Mouse (Mus musculus): ENCODE results near the gene Tmem52. TPM values are rescaled to one million over a fixed set of nuclear protein-coding genes. Genes with fewer than 3 reads are reported as not detected.
A peak's percentile ranks its signal among the peaks of the same experiment; 100 is the strongest.

The Tmem52 gene
- total and polyA plus RNA-seq, 3 experiments: not detected

GRCm38 (mm10) chr4:155494891-155495290 lies 26.0 kb downstream of the Tmem52 start:
- TF ChIP-seq RAD21 (IDR thresholded peaks at IDR 0.05; ENCODE audit: low read depth, low read length) (no peak), TAL1 (IDR thresholded peaks at IDR 0.05; ENCODE audit: low read length) (peak; percentile 46)
- Histone ChIP-seq H3K27me3 (ENCODE audit: control insufficient read depth in 1 of 2, insufficient read depth in 2 of 2, low read length in 2 of 2) (no peaks in the 10 kb centered on the region), H3K36me3 (ENCODE audit: control insufficient read depth in 1 of 2, insufficient read depth in 2 of 2, low read length in 2 of 2) (peaks cover 7 to 31% of the 10 kb centered on the region in 2 experiments), H3K9me3 (replicated peaks; ENCODE audit: insufficient read depth, low read length) (no peaks in the 10 kb centered on the region), H3K4me3 (ENCODE audit: control insufficient read depth in 1 of 2, insufficient read depth in 1 of 2, low read depth in 2 of 2, low read length in 2 of 2) (no peak overlapping the region), H3K79me2 (ENCODE audit: control insufficient read depth, insufficient read depth, low read length, poor library complexity) (peaks cover 70% of the 10 kb centered on the region), H3K27ac (ENCODE audit: control insufficient read depth, low read depth, low read length) (no peak overlapping the region), H3K9ac (ENCODE audit: control insufficient read depth, low read depth, low read length, poor library complexity, severe bottlenecking) (no peak overlapping the region), H3K4me1 (ENCODE audit: control insufficient read depth in 1 of 2, insufficient read depth in 2 of 2, low read length in 2 of 2) (peaks cover 14% of the 10 kb centered on the region in 2 experiments)
- DNase-seq (ENCODE audit: low read depth, low spot score): no peak

- Histone ChIP-seq H3K9me3 (replicated peaks; ENCODE audit: insufficient read depth, low read length) (no peaks in the 10 kb centered on the region), H3K36me3 (ENCODE audit: control insufficient read depth in 1 of 2, insufficient read depth in 2 of 2, low read length in 2 of 2) (peaks cover 7 to 20% of the 10 kb centered on the region in 2 experiments), H3K27ac (ENCODE audit: control insufficient read depth, low read depth, low read length) (no peak overlapping the region), H3K9ac (ENCODE audit: control insufficient read depth, low read depth, low read length, poor library complexity, severe bottlenecking) (no peak overlapping the region), H3K79me2 (ENCODE audit: control insufficient read depth, insufficient read depth, low read length, poor library complexity) (peaks cover 69% of the 10 kb centered on the region), H3K4me1 (ENCODE audit: control insufficient read depth in 1 of 2, insufficient read depth in 2 of 2, low read length in 2 of 2) (peaks cover 6 to 8% of the 10 kb centered on the region in 2 experiments), H3K27me3 (ENCODE audit: control insufficient read depth in 1 of 2, insufficient read depth in 2 of 2, low read length in 2 of 2) (no peaks in the 10 kb centered on the region), H3K4me3 (ENCODE audit: control insufficient read depth in 1 of 2, insufficient read depth in 1 of 2, low read depth in 2 of 2, low read length in 2 of 2) (no peak overlapping the region)
- no peak for DNase-seq (ENCODE audit: low read depth, low spot score)
- TF ChIP-seq MAFK (IDR thresholded peaks at IDR 0.05; ENCODE audit: borderline replicate concordance, low read depth, low read length) (peak; percentile 84), CHD2 (IDR thresholded peaks at IDR 0.05; ENCODE audit: low read length) (no peak), EP300 (IDR thresholded peaks at IDR 0.05; ENCODE audit: low read depth in 1 of 2, low read length in 2 of 2) (no peak)
These were observed 29.0 kb downstream of the Tmem52 start for GRCm38 (mm10) chr4:155497963-155498362.

- H3K9ac ChIP-seq (ENCODE audit: control insufficient read depth, low read depth, low read length, poor library complexity, severe bottlenecking): no peak overlapping the region
- no peak overlapping the region for H3K27ac ChIP-seq (ENCODE audit: control insufficient read depth, low read depth, low read length)
- no peaks in the 10 kb centered on the region for H3K9me3 ChIP-seq (replicated peaks; ENCODE audit: insufficient read depth, low read length)
- H3K36me3 ChIP-seq (ENCODE audit: control insufficient read depth in 1 of 2, insufficient read depth in 2 of 2, low read length in 2 of 2): peaks cover 6 to 20% of the 10 kb centered on the region in 2 experiments
- no peak for TF ChIP-seq ELF1 (IDR thresholded peaks at IDR 0.05; ENCODE audit: low read depth, low read length)
- TF ChIP-seq UBTF (IDR thresholded peaks at IDR 0.05; ENCODE audit: borderline replicate concordance, insufficient read depth, low read depth, low read length): no peak
- no peak for TF ChIP-seq RAD21 (IDR thresholded peaks at IDR 0.05; ENCODE audit: low read depth, low read length)
- TF ChIP-seq ZC3H11A (IDR thresholded peaks at IDR 0.05; ENCODE audit: low read depth, low read length): no peak
- no peak for TF ChIP-seq ETS1 (IDR thresholded peaks at IDR 0.05; ENCODE audit: low read depth, low read length)
- no peak for TF ChIP-seq MAFK (IDR thresholded peaks at IDR 0.05; ENCODE audit: borderline replicate concordance, low read depth, low read length)
- no peak for TF ChIP-seq TBP (IDR thresholded peaks at IDR 0.05; ENCODE audit: low read depth, low read length)
- no peak for TF ChIP-seq USF2 (IDR thresholded peaks at IDR 0.05; ENCODE audit: borderline replicate concordance in 1 of 2, insufficient read depth in 1 of 2, low read depth in 1 of 2, low read length in 2 of 2)
- no peak for TF ChIP-seq TAL1 (IDR thresholded peaks at IDR 0.05; ENCODE audit: low read length)
- no peak for TF ChIP-seq POLR2AphosphoS2 (IDR thresholded peaks at IDR 0.05; ENCODE audit: low read length)
- TF ChIP-seq MYB (IDR thresholded peaks at IDR 0.05; ENCODE audit: low read depth, low read length): no peak
- no peak overlapping the region for H3K4me3 ChIP-seq (ENCODE audit: control insufficient read depth in 1 of 2, insufficient read depth in 1 of 2, low read depth in 2 of 2, low read length in 2 of 2)
- DNase-seq (ENCODE audit: low read depth, low spot score): no peak
- H3K27me3 ChIP-seq (ENCODE audit: control insufficient read depth in 1 of 2, insufficient read depth in 2 of 2, low read length in 2 of 2): no peaks in the 10 kb centered on the region
- H3K4me1 ChIP-seq (ENCODE audit: control insufficient read depth in 1 of 2, insufficient read depth in 2 of 2, low read length in 2 of 2): peaks cover 8 to 13% of the 10 kb centered on the region in 2 experiments; a peak in 3 of 4 replicates
- peaks cover 67% of the 10 kb centered on the region for H3K79me2 ChIP-seq (ENCODE audit: control insufficient read depth, insufficient read depth, low read length, poor library complexity)
These were observed 32.2 kb downstream of the Tmem52 start for GRCm38 (mm10) chr4:155501126-155501525.

Data from MEL (cell line).